Mouse (Mus musculus) liver, embryonic 18 days (tissue): ENCODE measurements around the gene Gm16485. TPM values are rescaled to one million over a fixed set of nuclear protein-coding genes. Genes with fewer than 3 reads are reported as not detected.

Experiments used
- polyA plus RNA-seq: library from polyadenylated mRNA; depleted of rRNA; stranded (reverse); fragments of >200 nt; gene quantifications from 2 replicates; pipeline ENCODE4 v1.2.3, GENCODE M21; 2012; rRNA removed

The Gm16485 gene
- polyA plus RNA-seq: under 0.01 and 0.01 TPM in 2 replicates

GRCm38 (mm10) chr9:8971491-8971890 lies at the start of gene Gm16485:
Gene Gm16485 (plus strand): TSS chr9:8971791.

Other genes with a start within 250 kb of the Gm16485 start
- 0.01 TPM in 1 of 2 replicates, not detected in the other for gene Pgr, start 72.0 kb upstream of the Gm16485 start, polyA plus RNA-seq